Mouse (Mus musculus) cerebellum, adult 2 months (tissue): ENCODE data around the gene Rbpj. TPM values are rescaled to one million over a fixed set of nuclear protein-coding genes. Genes with fewer than 3 reads are reported as not detected.
"Not testable (repeated sequence)": the region's sequence is repeated elsewhere in the genome, so short reads cannot be mapped to it uniquely, and the experiment has no call there.

Source experiments
- DNase-seq, 2 experiments: peaks; one replicate each; pipeline ENCODE4 v3.0.0; 2021
- H3K27ac ChIP-seq: fragments of 200-500 bp; 2 replicates; pipeline ENCODE4 v1.5.1; 2012; ENCODE audit warnings: low read length, control low read depth, inconsistent platforms; ENCODE audit not compliant: insufficient read depth
- H3K27me3 ChIP-seq: fragments of 200-500 bp; 2 replicates; pipeline ENCODE4 v1.6.1; 2012; ENCODE audit warnings: inconsistent platforms, mild to moderate bottlenecking, low read length, moderate library complexity; ENCODE audit not compliant: control insufficient read depth, insufficient read depth
- H3K4me1 ChIP-seq: fragments of 200-500 bp; 2 replicates; pipeline ENCODE4 v1.6.1; 2011; ENCODE audit warnings: low read length; ENCODE audit not compliant: control insufficient read depth, insufficient read depth
- H3K4me3 ChIP-seq: fragments of 200-500 bp; replicated peaks from 2 replicates; pipeline ENCODE3; 2011; ENCODE audit warnings: mild to moderate bottlenecking, low read depth, low read length, control low read depth; ENCODE audit not compliant: insufficient read depth
- CTCF ChIP-seq: fragments of 200-500 bp; IDR thresholded peaks from 2 replicates; pipeline ENCODE4 v1.5.1; 2011; ENCODE audit warnings: low read depth, mild to moderate bottlenecking, control low read depth, low read length, moderate library complexity, borderline replicate concordance; ENCODE audit not compliant: insufficient read depth
- POLR2A ChIP-seq: fragments of 200-500 bp; IDR thresholded peaks from 2 replicates; pipeline ENCODE4 v1.6.1; 2011; ENCODE audit warnings: low read length, control low read depth, borderline replicate concordance; ENCODE audit not compliant: insufficient read depth
- WGBS: fragments of 180-500 bp; shearing (Covaris S2); methylation state at CpG from one replicate; pipeline ENCODE4 v1.1.7; 2018; 5-methylcytosine and 5-hydroxymethylcytosine counted together
- polyA plus RNA-seq: library from polyadenylated mRNA; depleted of rRNA; stranded (reverse); fragments of >200 nt; gene quantifications from 2 replicates; pipeline ENCODE4 v1.2.3, GENCODE M21; 2012

The Rbpj gene
- polyA plus RNA-seq, 1 experiment = 19.6 TPM

GRCm38 (mm10) chr5:53535096-53535495, 69.1 kb downstream of the Rbpj start:
- Histone ChIP-seq H3K27ac (no peak overlapping the region), H3K4me1 (no peaks in the 10 kb centered on the region), H3K4me3 (no peak overlapping the region), H3K27me3 (no peaks in the 10 kb centered on the region; the same call in 1 of the 2 replicates)
- TF ChIP-seq POLR2A (no peak), CTCF (no peak)
- DNase-seq = no peak
- WGBS = 56% methylated on average over 12 of the region's 12 CpGs

- Histone ChIP-seq H3K27ac (no peak overlapping the region), H3K4me3 (no peak overlapping the region), H3K27me3 (no peaks in the 10 kb centered on the region; the same call in 1 of the 2 replicates), H3K4me1 (no peaks in the 10 kb centered on the region)
- DNase-seq = no peak
- TF ChIP-seq POLR2A (no peak), CTCF (no peak)
- 77% methylated on average over 12 of the region's 12 CpGs for WGBS
Measured at GRCm38 (mm10) chr5:53536635-53537554, 70.9 kb downstream of the Rbpj start.

GRCm38 (mm10) chr5:53539860-53540633, 74.1 kb downstream of the Rbpj start:
- Histone ChIP-seq H3K27me3 (no peaks in the 10 kb centered on the region; the same call in 1 of the 2 replicates), H3K27ac (no peak overlapping the region), H3K4me3 (no peak overlapping the region), H3K4me1 (no peaks in the 10 kb centered on the region)
- WGBS = 88% methylated on average over 18 of the region's 18 CpGs
- DNase-seq = no peak
- TF ChIP-seq CTCF (no peak), POLR2A (no peak)

- Histone ChIP-seq H3K4me3 (no peak overlapping the region), H3K27ac (no peak overlapping the region), H3K27me3 (no peaks in the 10 kb centered on the region; the same call in 1 of the 2 replicates), H3K4me1 (no peaks in the 10 kb centered on the region)
- 71% methylated on average over 1 of the region's 1 CpGs for WGBS
- no peak for TF ChIP-seq CTCF
- no peak for TF ChIP-seq POLR2A
- no peak for DNase-seq
Measured at GRCm38 (mm10) chr5:53542073-53542472, 76.1 kb downstream of the Rbpj start.

- DNase-seq = no peak
- 89% methylated on average over 4 of the region's 4 CpGs for WGBS
Measured at GRCm38 (mm10) chr5:53543399-53543798, 77.4 kb downstream of the Rbpj start.

GRCm38 (mm10) chr5:53543945-53544344, 78.0 kb downstream of the Rbpj start:
- Histone ChIP-seq H3K27me3 (no peaks in the 10 kb centered on the region; the same call in 1 of the 2 replicates), H3K4me3 (no peak overlapping the region), H3K27ac (no peak overlapping the region), H3K4me1 (no peaks in the 10 kb centered on the region)
- TF ChIP-seq POLR2A = no peak
- no peak for DNase-seq
- 93% methylated on average over 4 of the region's 4 CpGs for WGBS

More at GRCm38 (mm10) chr5:53543399-53543798, 77.4 kb downstream of the Rbpj start:
- H3K4me1 ChIP-seq = no peaks in the 10 kb centered on the region
- no peak overlapping the region for H3K27ac ChIP-seq
- H3K27me3 ChIP-seq = no peaks in the 10 kb centered on the region; the same call in 1 of the 2 replicates
- H3K4me3 ChIP-seq = no peak overlapping the region
- TF ChIP-seq CTCF (no peak), POLR2A (no peak)

GRCm38 (mm10) chr5:53546440-53546839, 80.5 kb downstream of the Rbpj start:
- H3K4me3 ChIP-seq = no peak overlapping the region
- 93% methylated on average over 6 of the region's 6 CpGs for WGBS
- no peak overlapping the region for H3K27ac ChIP-seq
- no peaks in the 10 kb centered on the region for H3K4me1 ChIP-seq
- DNase-seq = no peak
- H3K27me3 ChIP-seq = no peaks in the 10 kb centered on the region; the same call in 1 of the 2 replicates
- TF ChIP-seq POLR2A (no peak), CTCF (no peak)

GRCm38 (mm10) chr5:53546979-53547472, 81.1 kb downstream of the Rbpj start:
- TF ChIP-seq POLR2A = no peak
- no peak for TF ChIP-seq CTCF
- WGBS = 61% methylated on average over 9 of the region's 9 CpGs
- Histone ChIP-seq H3K4me1 (no peaks in the 10 kb centered on the region), H3K27me3 (no peaks in the 10 kb centered on the region; the same call in 1 of the 2 replicates), H3K4me3 (no peak overlapping the region), H3K27ac (no peak overlapping the region)
- no peak for DNase-seq

- not testable (repeated sequence) for DNase-seq, H3K4me1 ChIP-seq, H3K27me3 ChIP-seq, H3K27ac ChIP-seq, H3K4me3 ChIP-seq
- 97% methylated on average over 1 of the region's 1 CpGs for WGBS
Measured at GRCm38 (mm10) chr5:53550329-53550728, 84.4 kb downstream of the Rbpj start.
